Mouse (Mus musculus) midbrain, postnatal 0 days (tissue): Measurements from ENCODE around the gene Zdhhc9. TPM values are rescaled to one million over a fixed set of nuclear protein-coding genes. Genes with fewer than 3 reads are reported as not detected.

ENCODE experiments used
- ATAC-seq: fragments of 200-750 bp; cut with Nextera tagmentation; 2 replicates; pipeline ENCODE4 v1.8.0; 2017; ENCODE audit warnings: moderate number of reproducible peaks, mild to moderate bottlenecking, moderate TSS enrichment, moderate library complexity; ENCODE audit not compliant: low FRiP score
- DNase-seq: peaks from one replicate; pipeline ENCODE4 v3.0.0-alpha.2; 2015; ENCODE audit warnings: low spot score
- H3K27ac ChIP-seq: fragments of 300-500 bp; sonication (generic); 2 replicates; pipeline ENCODE4 v1.5.1; 2014; ENCODE audit warnings: low read depth, mild to moderate bottlenecking, low read length, mixed read lengths
- H3K27me3 ChIP-seq: fragments of 300-500 bp; sonication (generic); 2 replicates; pipeline ENCODE4 v1.6.1; 2014; ENCODE audit warnings: low read length, control low read depth, mixed read lengths; ENCODE audit not compliant: insufficient read depth
- H3K36me3 ChIP-seq: fragments of 300-500 bp; sonication (generic); 2 replicates; pipeline ENCODE4 v1.6.1; 2014; ENCODE audit warnings: low read length, control low read depth, mixed read lengths; ENCODE audit not compliant: insufficient read depth
- H3K4me1 ChIP-seq: fragments of 300-500 bp; sonication (generic); 2 replicates; pipeline ENCODE4 v1.6.1; 2014; ENCODE audit warnings: mild to moderate bottlenecking, control low read depth, antibody characterized with exemption, low read length, mixed read lengths; ENCODE audit not compliant: insufficient read depth
- H3K4me2 ChIP-seq: fragments of 300-500 bp; sonication (generic); 2 replicates; pipeline ENCODE4 v1.6.1; 2014; ENCODE audit warnings: low read depth, mild to moderate bottlenecking, low read length, mixed read lengths; ENCODE audit not compliant: poor library complexity, severe bottlenecking
- H3K4me3 ChIP-seq: fragments of 300-500 bp; sonication (generic); 2 replicates; pipeline ENCODE4 v1.5.1; 2014; ENCODE audit warnings: low read depth, mild to moderate bottlenecking, low read length, moderate library complexity
- H3K9ac ChIP-seq: fragments of 300-500 bp; sonication (generic); replicated peaks from 2 replicates; pipeline ENCODE4 v1.6.1; 2014; ENCODE audit warnings: mild to moderate bottlenecking, low read length, moderate library complexity, mixed read lengths; ENCODE audit not compliant: poor library complexity, severe bottlenecking
- H3K9me3 ChIP-seq: fragments of 300-500 bp; sonication (generic); 2 replicates; pipeline ENCODE4 v1.6.1; 2016; ENCODE audit warnings: low read length, control low read depth
- CTCF ChIP-seq: IDR thresholded peaks from 2 replicates; pipeline ENCODE4 v1.5.1; 2016; ENCODE audit warnings: antibody characterized with exemption, mild to moderate bottlenecking
- WGBS: fragments of 180-500 bp; shearing (Covaris S2); extraction: QIAGEN DNeasy Blood & Tissue Kit; methylation state at CpG from one replicate; pipeline ENCODE4 v1.1.7; 2014; 5-methylcytosine and 5-hydroxymethylcytosine counted together
- polyA plus RNA-seq: library from polyadenylated mRNA; unstranded; fragments of >200 nt; fragmentation: Nextera tagmentation; extraction: Ambion mirVana; gene quantifications from 2 replicates; pipeline ENCODE4 v1.2.1, GENCODE M21; 2015
- total RNA-seq: library from RNA; depleted of rRNA; stranded (reverse); fragments of >200 nt; gene quantifications from 2 replicates; pipeline ENCODE4 v1.2.3, GENCODE M21; 2014; rRNA removed

Zdhhc9 gene
- total and polyA plus RNA-seq, 2 experiments from 2014 or later, result 7.2 to 43.0 TPM

DNA sequence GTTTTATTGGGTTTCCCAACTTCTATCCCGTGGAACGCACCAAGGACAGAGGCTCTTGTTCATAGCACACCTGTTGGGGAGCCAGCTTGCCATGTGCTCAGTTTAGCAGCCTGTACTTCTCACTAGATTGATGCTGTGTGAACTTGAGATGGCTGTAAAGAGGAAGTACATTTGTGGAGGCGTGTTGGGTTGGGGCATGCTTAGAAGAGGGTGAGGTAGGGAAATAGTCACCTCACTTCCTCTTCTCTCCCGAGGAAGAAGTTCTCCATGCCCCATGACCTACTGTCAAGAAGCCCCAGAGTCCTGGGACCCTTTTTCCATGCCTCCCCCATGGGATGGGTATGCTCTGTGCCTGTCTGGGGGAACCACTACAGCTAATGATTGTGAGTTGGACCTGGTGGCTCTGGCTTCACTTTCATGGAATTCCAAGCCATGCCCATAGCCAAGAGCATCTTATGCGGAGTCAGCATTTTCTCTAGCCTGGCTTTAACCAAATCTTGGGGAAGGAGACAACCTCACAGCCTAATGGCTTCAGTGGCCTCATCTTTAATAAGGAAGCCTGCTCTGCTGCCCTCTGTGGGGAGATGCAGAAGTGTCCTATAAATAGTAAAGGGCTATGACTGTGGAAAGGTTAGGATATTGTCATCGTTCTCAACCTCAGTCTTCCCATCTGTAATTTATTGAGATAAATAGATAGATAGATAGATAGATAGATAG is 81.0 kb downstream of the Zdhhc9 start:
- Histone ChIP-seq H3K9ac (no peak overlapping the region), H3K27me3 (no peaks in the 10 kb centered on the region), H3K4me3 (no peak overlapping the region), H3K27ac (no peak overlapping the region), H3K4me2 (no peak overlapping the region), H3K9me3 (no peaks in the 10 kb centered on the region), H3K4me1 (no peaks in the 10 kb centered on the region), H3K36me3 (no peaks in the 10 kb centered on the region)
- 82% methylated on average over 6 of the region's 6 CpGs for WGBS
- TF ChIP-seq CTCF, result peak; percentile 30
- no peak for DNase-seq
- no peak for ATAC-seq

DNA sequence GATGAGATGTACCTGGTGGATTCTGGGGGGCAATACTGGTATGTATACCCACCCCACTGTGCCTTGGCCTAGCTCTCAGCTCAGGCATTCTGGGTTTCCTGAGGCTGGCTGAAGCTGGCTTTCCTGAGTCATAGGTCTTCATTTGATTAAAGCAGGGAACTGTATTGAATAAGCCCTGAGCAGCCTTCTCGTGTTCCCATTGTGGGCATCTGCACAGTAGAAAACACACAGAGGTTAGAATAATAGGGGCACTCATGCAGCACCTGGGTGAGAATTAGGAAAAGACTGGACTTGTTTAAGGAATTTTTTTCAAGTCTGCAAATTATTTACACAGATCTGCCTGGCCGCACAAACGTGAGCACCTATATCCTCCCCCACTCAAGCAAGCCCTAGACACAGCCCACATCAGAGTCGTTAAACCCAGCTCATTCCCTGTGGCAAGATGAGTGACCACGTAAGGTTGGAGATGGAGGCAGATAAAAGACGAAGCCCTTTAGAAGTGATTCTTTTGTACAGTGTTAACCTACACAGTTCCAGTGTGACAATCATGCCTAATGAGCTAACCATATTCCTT is 81.7 kb downstream of the Zdhhc9 start:
- WGBS, result 66% methylated on average over 6 of the region's 6 CpGs
- H3K4me3 ChIP-seq, result no peak overlapping the region
- no peaks in the 10 kb centered on the region for H3K9me3 ChIP-seq
- DNase-seq (no peak), ATAC-seq (no peak)
- TF ChIP-seq CTCF, result no peak
- no peaks in the 10 kb centered on the region for H3K4me1 ChIP-seq
- H3K9ac ChIP-seq, result no peak overlapping the region
- H3K36me3 ChIP-seq, result no peaks in the 10 kb centered on the region
- H3K27me3 ChIP-seq, result no peaks in the 10 kb centered on the region
- no peak overlapping the region for H3K27ac ChIP-seq
- H3K4me2 ChIP-seq, result no peak overlapping the region

- Histone ChIP-seq H3K9ac (no peak overlapping the region), H3K4me2 (no peak overlapping the region), H3K27me3 (no peaks in the 10 kb centered on the region), H3K9me3 (no peaks in the 10 kb centered on the region), H3K36me3 (no peaks in the 10 kb centered on the region), H3K27ac (no peak overlapping the region), H3K4me3 (no peak overlapping the region), H3K4me1 (no peaks in the 10 kb centered on the region)
- 32% methylated on average over 17 of the region's 17 CpGs for WGBS
- TF ChIP-seq CTCF, result peak; percentile 63
- no peak for ATAC-seq
- peak; percentile 35 for DNase-seq
Observed at GRCm38 (mm10) chrX:48124132-48125071, 84.3 kb downstream of the Zdhhc9 start.

Other genes with a start within 250 kb of the Zdhhc9 start
- gene Apln, start 174.0 kb downstream of the Zdhhc9 start, total RNA-seq, result 5.9 and 9.2 TPM in 2 replicates
- 1.0 and 1.3 TPM in 2 replicates for gene Apln, start 174.0 kb downstream of the Zdhhc9 start, polyA plus RNA-seq
- gene Xpnpep2, start 100.2 kb downstream of the Zdhhc9 start, total RNA-seq, result 3.3 and 6.3 TPM in 2 replicates
- gene Xpnpep2, start 100.2 kb downstream of the Zdhhc9 start, polyA plus RNA-seq, result 0.79 and 0.85 TPM in 2 replicates
- 0.22 and 0.76 TPM in 2 replicates for gene Sash3, start 62.4 kb downstream of the Zdhhc9 start, total RNA-seq
- gene Sash3, start 62.4 kb downstream of the Zdhhc9 start, polyA plus RNA-seq, result 1.0 and 1.2 TPM in 2 replicates
- 5.8 and 8.2 TPM in 2 replicates for gene Utp14a, start 48.0 kb upstream of the Zdhhc9 start, total RNA-seq
- gene Utp14a, start 48.0 kb upstream of the Zdhhc9 start, polyA plus RNA-seq, result 9.0 and 9.4 TPM in 2 replicates
- gene Bcorl1, start 132.5 kb upstream of the Zdhhc9 start, total RNA-seq, result 10.5 and 13.5 TPM in 2 replicates
- gene Bcorl1, start 132.5 kb upstream of the Zdhhc9 start, polyA plus RNA-seq, result 4.6 and 4.7 TPM in 2 replicates